Mouse (Mus musculus) R1 (cell line): ENCODE measurements around the gene Hdgfl1.

ENCODE experiments used
- DNase-seq: peaks from one replicate; pipeline ENCODE4 v3.0.0-alpha.2; 2018; ENCODE audit warnings: low read depth, low spot score

The Hdgfl1 gene

GRCm38 (mm10) chr13:26769955-26770354 lies at the start of gene Hdgfl1:
TSS of gene Hdgfl1 (minus strand) at chr13:26770165.
- no peak for DNase-seq

- no peak for DNase-seq
These were observed 25.5 kb upstream of the Hdgfl1 start for GRCm38 (mm10) chr13:26795460-26795859.

GRCm38 (mm10) chr13:26769424-26769823 lies 541 bp downstream of the Hdgfl1 start:
- DNase-seq = peak; percentile 16

- no peak for DNase-seq
These were observed 7.8 kb downstream of the Hdgfl1 start for GRCm38 (mm10) chr13:26761966-26762803.

GRCm38 (mm10) chr13:26752863-26753262 lies 17.1 kb downstream of the Hdgfl1 start:
- no peak for DNase-seq

GRCm38 (mm10) chr13:26752414-26752813 lies 17.6 kb downstream of the Hdgfl1 start:
- DNase-seq = no peak

- no peak for DNase-seq
These were observed 24.1 kb downstream of the Hdgfl1 start for GRCm38 (mm10) chr13:26745760-26746457.

GRCm38 (mm10) chr13:26745059-26745759 lies 24.8 kb downstream of the Hdgfl1 start:
- no peak for DNase-seq

GRCm38 (mm10) chr13:26744068-26744467 lies 25.9 kb downstream of the Hdgfl1 start:
- DNase-seq = no peak

GRCm38 (mm10) chr13:26734981-26735380 lies 35.0 kb downstream of the Hdgfl1 start:
- no peak for DNase-seq

GRCm38 (mm10) chr13:26724250-26724649 lies 45.7 kb downstream of the Hdgfl1 start:
- no peak for DNase-seq

GRCm38 (mm10) chr13:26721333-26721732 lies 48.6 kb downstream of the Hdgfl1 start:
- DNase-seq = no peak

- no peak for DNase-seq
These were observed 49.0 kb downstream of the Hdgfl1 start for GRCm38 (mm10) chr13:26720917-26721316.

GRCm38 (mm10) chr13:26719146-26719715 lies 50.7 kb downstream of the Hdgfl1 start:
- no peak for DNase-seq
